Mouse (Mus musculus) frontal cortex, postnatal 10 days (tissue): ENCODE results near the gene Rnf213.
"Not testable (repeated sequence)": the region's sequence is repeated elsewhere in the genome, so short reads cannot be mapped to it uniquely, and the experiment has no call there.

Experiments
- DNase-seq, 2 experiments: peaks; one replicate each; pipeline ENCODE4 v3.0.0; 2022; ENCODE audit warnings: low spot score in 2 of 2, mixed read lengths in 1 of 2

Rnf213 gene

GRCm38 (mm10) chr11:119392800-119393482 lies at the start of gene Rnf213:
Rnf213 (plus strand) TSS chr11:119393100.
- DNase-seq, result peak in 1 of 2 experiments; percentile 24

- DNase-seq, result no peak
Measured at GRCm38 (mm10) chr11:119344178-119344577, 48.7 kb upstream of the Rnf213 start.

- DNase-seq, result no peak
Measured at GRCm38 (mm10) chr11:119344865-119345264, 48.0 kb upstream of the Rnf213 start.

GRCm38 (mm10) chr11:119347125-119347524 lies 45.8 kb upstream of the Rnf213 start:
- no peak for DNase-seq

GRCm38 (mm10) chr11:119352113-119352512 lies 40.8 kb upstream of the Rnf213 start:
- DNase-seq, result no peak

GRCm38 (mm10) chr11:119353946-119354345 lies 39.0 kb upstream of the Rnf213 start:
- no peak for DNase-seq

GRCm38 (mm10) chr11:119354798-119355442 lies 38.0 kb upstream of the Rnf213 start:
- DNase-seq, result peak in 1 of 2 experiments; percentile 24

GRCm38 (mm10) chr11:119355443-119356385 lies 37.2 kb upstream of the Rnf213 start, which contains the start of the genes Sgsh and Slc26a11:
Sgsh (minus strand) TSS chr11:119355536.
Slc26a11 (plus strand) TSS chr11:119355557.
- DNase-seq, result peak; percentile 60 to 72

- no peak for DNase-seq
Measured at GRCm38 (mm10) chr11:119359089-119359488, 33.8 kb upstream of the Rnf213 start.

- DNase-seq, result no peak
Measured at GRCm38 (mm10) chr11:119362769-119363533, 29.9 kb upstream of the Rnf213 start.

GRCm38 (mm10) chr11:119363534-119364145 lies 29.3 kb upstream of the Rnf213 start:
- peak in 1 of 2 experiments; percentile 66 for DNase-seq

GRCm38 (mm10) chr11:119375425-119375824 lies 17.5 kb upstream of the Rnf213 start:
- no peak for DNase-seq

GRCm38 (mm10) chr11:119377326-119377725 lies 15.6 kb upstream of the Rnf213 start:
- DNase-seq, result no peak

GRCm38 (mm10) chr11:119378551-119378950 lies 14.3 kb upstream of the Rnf213 start:
- DNase-seq, result no peak

- no peak for DNase-seq
Measured at GRCm38 (mm10) chr11:119381631-119382337, 11.1 kb upstream of the Rnf213 start.

GRCm38 (mm10) chr11:119382338-119382850 lies 10.5 kb upstream of the Rnf213 start:
- DNase-seq, result no peak

GRCm38 (mm10) chr11:119384904-119385303 lies 8.0 kb upstream of the Rnf213 start:
- no peak for DNase-seq

- DNase-seq, result no peak
Measured at GRCm38 (mm10) chr11:119386306-119386705, 6.6 kb upstream of the Rnf213 start.

GRCm38 (mm10) chr11:119387273-119387672 lies 5.6 kb upstream of the Rnf213 start:
- DNase-seq, result not testable (repeated sequence)

- DNase-seq, result peak; percentile 24 to 54
Measured at GRCm38 (mm10) chr11:119389851-119390270, 3.0 kb upstream of the Rnf213 start.
